Mouse (Mus musculus) liver, embryonic 12.5 days (tissue): ENCODE data around the gene Vwa3a. TPM values are rescaled to one million over a fixed set of nuclear protein-coding genes. Genes with fewer than 3 reads are reported as not detected.
"Not testable (repeated sequence)": the region's sequence is repeated elsewhere in the genome, so short reads cannot be mapped to it uniquely, and the experiment has no call there.

Experiments used
- ATAC-seq: fragments of 200-750 bp; cut with Nextera tagmentation; 2 replicates; pipeline ENCODE4 v1.8.0; 2017; ENCODE audit warnings: moderate number of reproducible peaks, mild to moderate bottlenecking, moderate library complexity
- H3K27ac ChIP-seq: fragments of 300-500 bp; sonication (generic); 2 replicates; pipeline ENCODE4 v1.5.1; 2016; ENCODE audit warnings: mild to moderate bottlenecking
- H3K27me3 ChIP-seq: fragments of 300-500 bp; sonication (generic); replicated peaks from 2 replicates; pipeline ENCODE4 v1.6.1; 2016; ENCODE audit warnings: mild to moderate bottlenecking, moderate library complexity
- H3K36me3 ChIP-seq: fragments of 300-500 bp; sonication (generic); 2 replicates; pipeline ENCODE4 v1.6.1; 2016; ENCODE audit warnings: mild to moderate bottlenecking, moderate library complexity
- H3K4me1 ChIP-seq: fragments of 300-500 bp; sonication (generic); 2 replicates; pipeline ENCODE4 v1.6.1; 2016
- H3K4me2 ChIP-seq: fragments of 300-500 bp; sonication (generic); 2 replicates; pipeline ENCODE4 v1.6.1; 2016; ENCODE audit warnings: mild to moderate bottlenecking, moderate library complexity
- H3K4me3 ChIP-seq: fragments of 300-500 bp; sonication (generic); 2 replicates; pipeline ENCODE4 v1.5.1; 2016; ENCODE audit warnings: mild to moderate bottlenecking, moderate library complexity
- H3K9ac ChIP-seq: fragments of 300-500 bp; sonication (generic); 2 replicates; pipeline ENCODE4 v1.6.1; 2016; ENCODE audit warnings: mild to moderate bottlenecking, moderate library complexity
- H3K9me3 ChIP-seq: fragments of 300-500 bp; sonication (generic); replicated peaks from 2 replicates; pipeline ENCODE4 v1.6.1; 2016; ENCODE audit warnings: mild to moderate bottlenecking, moderate library complexity
- WGBS: fragments of 180-500 bp; shearing (Covaris S2); methylation state at CpG from one replicate; pipeline ENCODE4 v1.1.7; 2016; ENCODE audit not compliant: insufficient replicate concordance; 5-methylcytosine and 5-hydroxymethylcytosine counted together
- polyA plus RNA-seq: library from polyadenylated mRNA; unstranded; fragments of >200 nt; fragmentation: Nextera tagmentation; extraction: Ambion mirVana; gene quantifications from 2 replicates; pipeline ENCODE4 v1.2.1, GENCODE M21; 2016

Vwa3a gene
- polyA plus RNA-seq: not detected in 2 replicates

DNA sequence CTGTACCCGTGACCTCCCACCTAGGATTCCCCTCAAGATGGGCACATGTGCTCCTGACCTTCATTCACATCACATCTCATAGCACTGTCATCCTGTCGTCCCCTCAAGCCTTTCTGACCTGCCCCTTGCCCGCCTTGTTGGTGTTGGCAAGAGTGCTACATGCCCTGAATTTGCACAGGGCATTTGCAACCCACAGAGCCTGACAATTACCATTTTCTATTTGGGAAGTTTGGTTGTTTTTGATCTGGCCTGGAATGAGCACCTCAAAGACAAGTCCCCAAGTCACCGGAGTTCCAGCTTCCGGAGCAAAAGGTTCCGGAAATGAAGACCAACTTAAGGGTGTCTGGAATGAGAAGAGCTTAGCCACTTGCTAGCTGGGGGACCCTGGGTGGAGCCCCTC lies at the start of gene Vwa3a:
Gene Vwa3a (plus strand): TSS at position 301 of the 400 bp plus-strand sequence.
- Histone ChIP-seq H3K27ac (no peak within 1 kb of the TSS), H3K27me3 (peaks cover 14% of the 10 kb centered on the region), H3K9me3 (no peaks in the 10 kb centered on the region), H3K4me1 (no peaks in the 10 kb centered on the region), H3K4me2 (no peak within 1 kb of the TSS), H3K9ac (no peak within 1 kb of the TSS), H3K4me3 (no peak within 1 kb of the TSS), H3K36me3 (peaks cover 6% of the 10 kb centered on the region; the same call in 1 of the 2 replicates)
- WGBS: 46% methylated on average over 6 of the region's 6 CpGs
- no peak for ATAC-seq

DNA sequence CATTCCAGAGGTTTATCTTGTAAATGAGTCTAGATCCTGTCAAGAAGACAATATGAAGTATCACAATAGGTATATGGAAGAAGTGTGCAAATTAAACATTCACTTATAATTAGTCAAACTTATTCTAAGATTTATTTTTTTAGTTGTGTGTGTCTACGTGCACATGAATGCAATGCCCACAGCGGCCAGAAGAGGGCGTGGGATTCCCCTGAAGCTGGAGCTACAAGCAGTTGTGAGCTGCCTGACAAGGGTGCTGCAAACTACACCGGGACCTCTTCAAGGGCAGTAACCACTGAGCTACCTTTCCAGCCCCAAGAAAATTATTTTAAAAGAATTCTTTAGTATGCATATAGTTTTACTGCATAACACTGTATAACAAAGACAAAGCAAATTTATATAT lies 48.5 kb upstream of the Vwa3a start:
- H3K4me2 ChIP-seq: no peak overlapping the region
- no peaks in the 10 kb centered on the region for H3K9me3 ChIP-seq
- no peak overlapping the region for H3K27ac ChIP-seq
- H3K9ac ChIP-seq: no peak overlapping the region
- H3K4me1 ChIP-seq: peaks cover 20% of the 10 kb centered on the region
- H3K27me3 ChIP-seq: no peaks in the 10 kb centered on the region
- H3K4me3 ChIP-seq: no peak overlapping the region
- no peak for ATAC-seq
- peaks cover 21% of the 10 kb centered on the region for H3K36me3 ChIP-seq
- WGBS: 62% methylated on average over 4 of the region's 4 CpGs

DNA sequence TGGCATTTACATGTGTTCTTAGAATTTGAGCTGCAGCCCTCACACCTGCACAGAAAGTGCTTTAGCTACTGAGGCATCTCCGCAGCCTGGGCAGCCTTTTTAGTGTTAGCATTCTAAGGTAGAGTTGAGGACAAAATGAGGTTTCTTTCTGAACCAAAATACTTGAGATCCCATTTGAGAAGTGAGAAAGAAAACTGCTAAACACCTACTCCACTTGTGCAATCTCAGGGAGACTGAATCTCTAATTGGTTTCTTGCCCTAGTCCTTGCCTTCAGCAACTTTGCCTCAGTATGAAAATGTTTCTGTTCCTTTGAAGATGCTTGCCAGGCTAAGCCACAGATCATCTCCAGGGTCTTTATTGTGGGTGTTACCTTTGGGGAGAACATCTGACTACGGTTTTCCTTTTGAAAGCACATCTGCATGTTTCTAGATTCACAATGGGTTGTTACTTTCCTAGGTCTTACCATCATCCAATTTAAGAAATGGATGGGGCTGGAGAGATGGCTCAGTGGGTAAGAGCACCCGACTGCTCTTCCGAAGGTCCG lies 45.2 kb upstream of the Vwa3a start:
- peaks cover 26% of the 10 kb centered on the region for H3K36me3 ChIP-seq
- no peak overlapping the region for H3K4me3 ChIP-seq
- H3K4me2 ChIP-seq: no peak overlapping the region
- H3K27ac ChIP-seq: no peak overlapping the region
- peaks cover 33% of the 10 kb centered on the region for H3K4me1 ChIP-seq
- no peak overlapping the region for H3K9ac ChIP-seq
- H3K9me3 ChIP-seq: no peaks in the 10 kb centered on the region
- 89% methylated on average over 5 of the region's 5 CpGs for WGBS
- no peak for ATAC-seq
- no peaks in the 10 kb centered on the region for H3K27me3 ChIP-seq

DNA sequence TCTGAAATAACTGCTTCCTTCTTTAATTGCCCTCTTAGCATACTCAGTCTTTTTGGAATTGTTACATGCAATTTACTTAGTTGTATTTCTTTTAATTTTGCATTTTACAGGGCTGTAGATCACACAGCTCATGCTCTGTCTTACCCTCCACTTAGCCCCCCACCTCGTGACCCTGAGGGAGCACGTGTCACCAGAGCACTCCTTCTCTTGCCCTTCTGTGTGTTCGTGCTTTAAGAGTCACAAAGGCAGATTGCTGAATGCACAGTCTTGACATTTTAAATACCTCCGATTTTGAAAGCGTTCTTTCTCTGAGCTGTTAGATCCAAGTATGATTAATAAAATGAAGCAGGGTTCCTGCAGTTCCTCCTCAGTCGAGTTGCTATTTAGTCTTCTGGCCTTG lies 43.9 kb upstream of the Vwa3a start:
- no peak overlapping the region for H3K9ac ChIP-seq
- no peak overlapping the region for H3K4me2 ChIP-seq
- H3K27ac ChIP-seq: no peak overlapping the region
- no peak overlapping the region for H3K4me3 ChIP-seq
- no peaks in the 10 kb centered on the region for H3K9me3 ChIP-seq
- peaks cover 26% of the 10 kb centered on the region for H3K36me3 ChIP-seq
- no peak for ATAC-seq
- WGBS: 60% methylated on average over 6 of the region's 6 CpGs
- no peaks in the 10 kb centered on the region for H3K27me3 ChIP-seq
- peaks cover 41% of the 10 kb centered on the region for H3K4me1 ChIP-seq

DNA sequence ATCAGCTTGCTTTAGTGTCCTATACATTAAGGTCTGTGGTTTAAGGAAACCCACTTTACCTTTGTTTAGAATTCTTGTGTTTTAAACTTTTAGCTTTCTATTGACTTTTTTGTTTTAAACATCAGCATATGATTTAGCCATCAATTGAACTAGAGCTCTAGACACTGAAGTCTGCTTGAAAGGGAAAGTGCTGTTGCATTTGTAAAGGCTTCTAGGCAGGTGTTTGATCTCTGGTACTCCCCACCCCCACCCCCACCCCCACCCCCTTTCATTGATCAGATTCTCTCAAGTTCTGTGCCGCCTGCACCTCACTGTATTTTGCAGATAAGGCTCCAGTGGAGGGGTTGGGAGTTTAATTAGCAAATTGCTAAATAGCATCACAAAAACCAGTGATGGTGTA lies 43.5 kb upstream of the Vwa3a start:
- peaks cover 22% of the 10 kb centered on the region for H3K36me3 ChIP-seq
- H3K9me3 ChIP-seq: no peaks in the 10 kb centered on the region
- H3K9ac ChIP-seq: no peak overlapping the region
- 13% methylated on average over 1 of the region's 1 CpGs for WGBS
- H3K4me3 ChIP-seq: no peak overlapping the region
- no peaks in the 10 kb centered on the region for H3K27me3 ChIP-seq
- peaks cover 44% of the 10 kb centered on the region for H3K4me1 ChIP-seq
- 0 out of 2 replicates have a peak overlapping the region, but pooled peaks have one; percentile 10 for H3K4me2 ChIP-seq
- no peak overlapping the region for H3K27ac ChIP-seq
- ATAC-seq: peak; percentile 47; the same call in 1 of the 2 replicates

DNA sequence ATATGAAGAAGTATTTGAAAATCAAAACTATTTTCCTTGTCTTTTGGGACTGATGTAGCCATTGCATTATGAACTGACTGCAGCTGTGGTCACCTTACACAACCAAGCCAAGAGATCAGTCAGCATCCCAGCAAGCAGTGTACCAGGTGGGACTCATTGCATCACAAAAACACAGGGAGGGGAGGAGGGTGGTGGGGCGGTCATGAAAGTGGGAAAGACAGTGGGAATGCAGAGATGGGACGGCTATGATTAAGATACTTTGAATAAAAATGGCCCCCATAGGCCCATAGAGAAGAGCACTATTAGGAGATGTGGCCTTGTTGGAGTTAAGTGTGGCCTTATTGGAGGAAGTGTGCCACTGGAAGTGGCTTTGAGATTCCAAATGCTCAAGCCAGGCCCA lies 42.8 kb upstream of the Vwa3a start:
- no peak overlapping the region for H3K9ac ChIP-seq
- 0 out of 2 replicates have a peak, but pooled peaks have one; percentile 18 for ATAC-seq
- H3K4me1 ChIP-seq: peaks cover 45% of the 10 kb centered on the region
- no peak overlapping the region for H3K4me3 ChIP-seq
- 91% methylated on average over 2 of the region's 2 CpGs for WGBS
- H3K4me2 ChIP-seq: no peak overlapping the region
- no peaks in the 10 kb centered on the region for H3K9me3 ChIP-seq
- H3K27me3 ChIP-seq: no peaks in the 10 kb centered on the region
- peaks cover 16% of the 10 kb centered on the region for H3K36me3 ChIP-seq
- H3K27ac ChIP-seq: no peak overlapping the region

DNA sequence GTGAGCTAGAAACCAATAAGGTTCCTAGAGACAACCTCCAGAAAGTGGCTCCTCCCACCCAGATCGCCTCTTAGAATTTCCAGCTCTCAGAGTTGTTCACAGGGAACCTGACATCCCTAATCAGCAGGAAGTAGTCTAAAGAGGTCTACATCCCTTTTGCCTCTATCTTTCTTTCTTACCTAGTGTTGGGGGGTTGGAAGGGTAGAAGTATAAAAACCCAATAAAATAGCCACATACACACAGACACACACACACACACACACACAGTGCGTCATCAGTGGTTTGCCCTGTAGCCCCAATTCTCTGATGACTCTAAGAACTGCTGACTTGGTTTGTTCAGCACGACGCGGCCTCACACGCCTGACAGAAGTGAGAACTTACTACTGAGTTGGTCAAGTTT lies 39.5 kb upstream of the Vwa3a start:
- peaks cover 5% of the 10 kb centered on the region; the same call in 1 of the 2 replicates for H3K36me3 ChIP-seq
- no peak overlapping the region for H3K9ac ChIP-seq
- no peak overlapping the region for H3K4me3 ChIP-seq
- no peaks in the 10 kb centered on the region for H3K9me3 ChIP-seq
- H3K4me2 ChIP-seq: no peak overlapping the region
- H3K27ac ChIP-seq: no peak overlapping the region
- 76% methylated on average over 6 of the region's 6 CpGs for WGBS
- H3K27me3 ChIP-seq: no peaks in the 10 kb centered on the region
- peaks cover 52% of the 10 kb centered on the region for H3K4me1 ChIP-seq
- ATAC-seq: no peak

DNA sequence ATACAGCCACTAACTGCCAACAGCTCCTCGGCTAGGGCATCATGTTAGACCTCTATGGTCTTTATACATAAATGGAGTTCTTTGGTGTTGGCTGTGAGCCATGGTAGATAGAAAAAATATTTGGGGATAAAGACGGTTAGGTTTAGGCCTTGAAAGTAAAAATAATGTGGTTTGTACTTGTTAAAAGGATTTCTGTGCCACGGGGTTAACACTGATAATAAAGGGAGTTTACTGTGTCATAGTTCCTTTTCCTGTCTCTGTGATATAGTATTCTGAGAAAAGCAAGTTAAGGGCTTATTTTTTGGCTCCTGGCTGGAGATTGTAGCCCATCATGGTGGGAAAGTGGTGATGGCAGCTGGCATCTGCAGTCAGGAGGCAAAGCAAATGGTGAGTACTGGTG lies 35.2 kb upstream of the Vwa3a start:
- WGBS: 30% methylated on average over 3 of the region's 3 CpGs
- H3K4me3 ChIP-seq: no peak overlapping the region
- H3K9ac ChIP-seq: no peak overlapping the region
- ATAC-seq: no peak
- peaks cover 31% of the 10 kb centered on the region for H3K4me1 ChIP-seq
- no peak overlapping the region for H3K4me2 ChIP-seq
- no peaks in the 10 kb centered on the region for H3K9me3 ChIP-seq
- H3K27ac ChIP-seq: no peak overlapping the region
- H3K27me3 ChIP-seq: no peaks in the 10 kb centered on the region
- no peaks in the 10 kb centered on the region for H3K36me3 ChIP-seq

DNA sequence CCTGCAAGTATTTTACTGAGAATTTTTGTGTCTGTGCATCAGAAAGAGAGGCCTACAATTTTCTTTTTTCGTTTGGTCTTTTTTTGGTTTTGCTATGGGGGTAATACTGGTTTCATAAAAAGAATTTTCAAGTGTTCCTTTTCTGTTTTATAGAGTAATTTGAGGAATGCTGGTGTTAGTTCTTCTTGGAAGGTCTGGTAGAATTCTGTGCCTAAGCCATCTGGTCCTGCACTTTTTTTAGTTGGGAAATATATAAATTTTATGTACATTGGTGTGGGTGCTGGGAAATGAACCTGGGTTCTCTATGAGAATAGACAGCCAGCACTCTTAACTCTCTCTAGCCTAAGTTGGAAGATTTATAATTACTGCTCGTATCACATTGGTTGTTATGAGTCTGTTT lies 27.0 kb upstream of the Vwa3a start:
- Histone ChIP-seq H3K36me3 (peaks cover 6% of the 10 kb centered on the region; the same call in 1 of the 2 replicates), H3K27me3 (no peaks in the 10 kb centered on the region)
- ATAC-seq: no peak

DNA sequence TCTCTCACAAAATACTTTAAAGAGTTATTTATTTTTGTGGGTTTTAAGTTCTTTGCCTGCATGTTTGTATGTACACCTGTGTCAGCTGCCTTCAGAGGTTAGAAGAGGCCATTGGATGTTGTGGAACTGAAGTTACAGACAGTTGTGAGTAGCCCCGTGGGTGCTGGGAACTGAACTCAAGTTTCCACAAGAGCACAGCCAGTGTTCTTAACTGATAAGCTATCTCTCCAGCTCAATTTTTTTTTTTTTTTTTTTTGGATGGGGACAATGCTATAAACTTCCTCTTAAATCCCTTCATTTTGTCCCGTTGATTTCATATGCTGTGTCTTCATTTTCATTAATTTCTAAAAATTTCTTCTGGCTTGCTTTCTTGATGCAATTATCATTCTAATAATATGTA lies 25.9 kb upstream of the Vwa3a start:
- no peaks in the 10 kb centered on the region for H3K9me3 ChIP-seq
- H3K4me1 ChIP-seq: peaks cover 5% of the 10 kb centered on the region
- H3K4me2 ChIP-seq: no peak overlapping the region
- 45% methylated on average over 2 of the region's 2 CpGs for WGBS
- no peak overlapping the region for H3K27ac ChIP-seq
- H3K9ac ChIP-seq: no peak overlapping the region
- H3K4me3 ChIP-seq: no peak overlapping the region
- H3K36me3 ChIP-seq: peaks cover 6% of the 10 kb centered on the region; the same call in 1 of the 2 replicates
- H3K27me3 ChIP-seq: no peaks in the 10 kb centered on the region
- ATAC-seq: no peak

More for the DNA sequence above, 27.0 kb upstream of the Vwa3a start:
- peaks cover 9% of the 10 kb centered on the region for H3K4me1 ChIP-seq
- WGBS: 85% methylated on average over 2 of the region's 2 CpGs
- H3K4me3 ChIP-seq: no peak overlapping the region
- no peak overlapping the region for H3K4me2 ChIP-seq
- H3K27ac ChIP-seq: no peak overlapping the region
- no peak overlapping the region for H3K9ac ChIP-seq
- H3K9me3 ChIP-seq: no peaks in the 10 kb centered on the region

DNA sequence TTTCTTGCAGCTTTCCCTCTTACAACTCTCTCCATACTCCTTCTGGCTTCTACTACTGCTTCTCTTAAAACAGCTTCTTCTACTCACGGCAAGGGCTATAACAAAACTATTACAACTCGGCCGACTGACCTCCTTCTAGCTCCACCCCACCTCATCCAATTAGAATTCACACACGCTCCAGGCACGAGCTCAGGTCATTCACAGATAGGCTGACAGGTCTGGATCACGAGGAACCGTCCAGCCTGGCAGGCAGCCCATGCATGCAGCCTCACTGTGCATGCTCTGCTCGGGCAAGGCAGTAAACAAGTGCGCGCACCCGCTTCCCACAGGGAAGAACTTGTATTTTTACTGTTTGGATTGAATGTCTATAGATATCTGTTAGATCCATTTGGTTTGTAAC lies 25.2 kb upstream of the Vwa3a start:
- H3K27ac ChIP-seq, H3K4me3 ChIP-seq, H3K9me3 ChIP-seq, H3K36me3 ChIP-seq, H3K27me3 ChIP-seq, H3K9ac ChIP-seq, H3K4me1 ChIP-seq, ATAC-seq, H3K4me2 ChIP-seq: not testable (repeated sequence)
- 85% methylated on average over 11 of the region's 11 CpGs for WGBS

DNA sequence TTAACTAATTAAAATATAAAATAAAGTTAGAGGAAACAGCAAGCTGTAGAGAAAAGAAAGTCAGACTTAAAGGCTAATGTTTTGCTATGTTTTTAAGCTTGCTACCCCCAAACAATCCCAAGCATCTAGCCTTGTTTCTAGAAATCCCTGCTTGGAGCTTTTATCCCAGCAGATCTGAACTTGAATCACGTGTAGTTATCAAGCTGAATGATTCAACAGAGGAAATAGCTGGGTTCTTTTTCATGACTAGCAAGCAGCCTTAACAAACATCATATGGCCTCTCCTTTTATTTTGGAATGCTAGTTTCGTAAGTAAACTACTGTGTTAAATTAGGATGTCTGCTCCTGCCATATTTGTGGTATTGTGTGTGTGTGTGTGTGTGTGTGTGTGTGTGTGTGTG lies 21.9 kb upstream of the Vwa3a start:
- Histone ChIP-seq H3K27ac (no peak overlapping the region), H3K4me1 (peaks cover 4% of the 10 kb centered on the region), H3K4me2 (no peak overlapping the region), H3K9ac (no peak overlapping the region), H3K4me3 (no peak overlapping the region), H3K27me3 (no peaks in the 10 kb centered on the region), H3K9me3 (no peaks in the 10 kb centered on the region), H3K36me3 (peaks cover 13% of the 10 kb centered on the region; the same call in 1 of the 2 replicates)
- 69% methylated on average over 2 of the region's 2 CpGs for WGBS
- ATAC-seq: no peak

DNA sequence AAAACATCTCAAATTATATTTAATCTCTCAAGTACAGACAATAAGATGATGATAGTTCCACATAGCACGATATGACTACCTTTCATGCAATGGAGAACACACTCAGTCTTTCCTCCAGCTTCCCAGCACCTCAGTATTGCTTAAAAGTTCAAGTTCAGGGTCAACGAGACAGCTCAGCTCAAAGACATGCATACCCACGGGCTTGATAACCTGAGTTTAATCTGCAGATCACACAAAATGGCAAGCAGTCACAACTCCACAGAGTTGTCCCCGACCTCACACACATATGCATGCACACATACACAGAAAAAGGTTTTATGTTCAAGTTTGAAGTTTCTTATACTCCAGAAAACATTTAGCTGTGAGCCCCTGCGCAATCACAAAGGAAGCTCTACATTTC lies 18.1 kb upstream of the Vwa3a start:
- H3K27ac ChIP-seq: no peak overlapping the region
- H3K4me2 ChIP-seq: no peak overlapping the region
- H3K9ac ChIP-seq: no peak overlapping the region
- no peaks in the 10 kb centered on the region for H3K9me3 ChIP-seq
- H3K27me3 ChIP-seq: no peaks in the 10 kb centered on the region
- H3K4me1 ChIP-seq: peaks cover 9% of the 10 kb centered on the region; the same call in 1 of the 2 replicates
- peaks cover 10% of the 10 kb centered on the region; the same call in 1 of the 2 replicates for H3K36me3 ChIP-seq
- no peak overlapping the region for H3K4me3 ChIP-seq
- WGBS: 77% methylated on average over 5 of the region's 5 CpGs
- ATAC-seq: no peak
